Mouse (Mus musculus) liver, adult 2 months (tissue): ENCODE results near the gene Mlst8.

Source experiments
- CTCF ChIP-seq: fragments of 200-500 bp; IDR thresholded peaks from 2 replicates; pipeline ENCODE4 v1.5.1; 2011; ENCODE audit warnings: low read depth, low read length, control low read depth
- POLR2A ChIP-seq: fragments of 200-500 bp; IDR thresholded peaks from 2 replicates; pipeline ENCODE4 v1.6.1; 2011; ENCODE audit warnings: low read length, control low read depth; ENCODE audit not compliant: insufficient read depth; ENCODE audit errors: extremely low read depth

DNA sequence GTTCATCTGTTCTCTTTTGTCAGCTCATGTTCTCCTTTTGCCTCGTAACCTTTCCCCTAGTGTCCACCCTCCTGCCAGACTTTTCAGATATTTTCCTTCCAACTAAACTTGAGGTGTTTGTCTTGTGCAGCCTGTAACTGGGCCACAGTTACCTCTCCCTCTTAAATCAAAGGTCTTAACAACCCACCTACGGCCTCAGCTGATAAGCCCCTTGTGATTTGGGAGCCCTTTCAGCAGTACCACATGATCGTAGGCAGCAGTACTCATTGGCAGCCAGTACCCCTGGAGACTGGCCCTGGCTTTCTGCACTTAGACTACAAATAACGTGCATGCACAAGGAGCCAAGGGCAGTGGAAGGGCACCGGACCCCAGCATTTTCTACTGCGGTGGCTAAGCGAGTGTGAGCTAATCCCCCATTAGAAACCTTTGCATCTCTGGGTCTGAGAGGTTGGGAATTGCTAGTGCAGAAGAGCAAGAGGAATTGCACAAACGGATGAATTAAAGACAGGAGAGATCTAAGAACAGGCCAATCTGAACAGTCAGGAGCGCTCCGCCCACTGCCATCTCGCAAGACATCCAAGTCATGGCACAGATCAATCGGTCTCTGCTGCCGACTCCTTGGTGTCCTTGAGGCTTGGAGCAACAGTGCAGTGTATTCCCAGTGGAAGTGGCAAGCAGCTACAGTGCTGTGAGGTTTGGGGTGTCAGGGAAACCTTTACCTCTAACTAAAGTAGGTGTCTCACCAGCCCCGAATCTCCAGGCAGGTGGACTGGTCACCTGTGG is 49.5 kb downstream of the Mlst8 start:
- no peak for TF ChIP-seq POLR2A
- TF ChIP-seq CTCF = no peak
